Mouse (Mus musculus) embryonic stem cell, embryonic (primary cell): ENCODE data around the gene 1700022I11Rik.

Experiments
- CTCF ChIA-PET, 4 experiments: fragments of 300-600 bp in 2 of 4; fragments of 350-600 bp in 2 of 4; sonication (Branson Sonifier 250); formaldehyde crosslinking; loops; one replicate each; lab custom pipeline; 2022; ENCODE audit warnings: inconsistent platforms in 2 of 4; lab: Charles Lee
- POLR2A ChIA-PET, 4 experiments: fragments of 300-600 bp in 2 of 4; fragments of 350-600 bp in 2 of 4; sonication (Branson Sonifier 250); formaldehyde crosslinking; loops; one replicate each; lab custom pipeline; 2022; ENCODE audit warnings: antibody characterized with exemption in 4 of 4, inconsistent platforms in 1 of 4; lab: Charles Lee

Gene 1700022I11Rik

GRCm38 (mm10) chr4:42961592-42961991 is 7.8 kb upstream of the 1700022I11Rik start:
- ChIA-PET CTCF (interaction anchor here in 3 of 4 experiments (0.6 to 1.6 kb wide), 23 partner anchors 8 to 486 kb away, joined by 3 to 13 read pairs (median 4); partner anchors contain the start of gene Dnajb5 (in 2 of the 3)), POLR2A (interaction anchor here in 3 of 4 experiments (0.6 to 1.2 kb wide), 7 partner anchors 11 to 57 kb away, joined by 3 to 7 read pairs (median 3); partner anchors contain the start of gene Dnajb5 (in 1 of the 3))

- POLR2A ChIA-PET: interaction anchor here in 1 of 4 experiments (1.2 to 4.5 kb wide), 5 partner anchors 9 to 37 kb away, joined by 3 to 30 read pairs (median 4); partner anchors contain the start of gene Vcp
- CTCF ChIA-PET: interaction anchor here (0.7 to 2.6 kb wide), 7 partner anchors 7 to 14 kb away, joined by 3 to 28 read pairs (median 4); partner anchors contain the start of gene Dnajb5 (in 1 of the 4)
These were observed 5.9 kb upstream of the 1700022I11Rik start for GRCm38 (mm10) chr4:42963480-42963879.

GRCm38 (mm10) chr4:42965039-42965719 is 4.2 kb upstream of the 1700022I11Rik start:
- ChIA-PET CTCF (interaction anchor here (0.6 to 2.8 kb wide), 38 partner anchors 8 to 457 kb away, joined by 3 to 28 read pairs (median 4); partner anchors contain the start of genes Dnajb5 (in 3 of the 4), Fam214b (in 1 of the 4) and Vcp (in 1 of the 4)), POLR2A (interaction anchor here in 3 of 4 experiments (0.7 to 4.5 kb wide), 12 partner anchors 9 to 88 kb away, joined by 3 to 30 read pairs (median 4); partner anchors contain the start of genes Dnajb5 (in 2 of the 3) and Stoml2 (in 1 of the 3))

DNA sequence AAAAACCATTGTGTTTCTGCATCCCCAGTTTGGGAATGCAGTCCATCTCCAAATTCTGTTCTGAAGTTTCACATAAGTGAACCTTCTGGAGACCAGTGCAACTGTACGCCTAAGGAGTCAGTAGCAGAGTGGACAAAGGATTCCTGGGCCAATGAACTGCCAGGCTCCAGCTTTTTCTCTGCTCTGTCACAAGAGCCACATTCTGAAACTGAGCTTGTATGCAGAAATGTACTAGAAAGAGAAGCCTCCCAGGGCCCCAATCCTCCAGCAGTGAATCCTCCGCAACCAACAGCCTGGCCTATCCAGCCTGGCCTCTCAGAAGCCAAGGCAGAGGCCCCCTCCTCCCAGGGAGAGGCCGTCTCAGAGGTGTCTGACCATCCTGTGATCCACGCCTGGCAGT is 3.5 kb downstream of the 1700022I11Rik start:
- ChIA-PET CTCF (interaction anchor here in 3 of 4 experiments (0.6 to 1.4 kb wide), 4 partner anchors 7 to 172 kb away, joined by 3 to 4 read pairs (median 4); no protein-coding TSS in a partner anchor), POLR2A (interaction anchor here in 2 of 4 experiments (0.6 to 5.8 kb wide), 7 partner anchors 8 to 100 kb away, joined by 3 to 30 read pairs (median 7); partner anchors contain the start of gene Dnajb5 (in 1 of the 2))

DNA sequence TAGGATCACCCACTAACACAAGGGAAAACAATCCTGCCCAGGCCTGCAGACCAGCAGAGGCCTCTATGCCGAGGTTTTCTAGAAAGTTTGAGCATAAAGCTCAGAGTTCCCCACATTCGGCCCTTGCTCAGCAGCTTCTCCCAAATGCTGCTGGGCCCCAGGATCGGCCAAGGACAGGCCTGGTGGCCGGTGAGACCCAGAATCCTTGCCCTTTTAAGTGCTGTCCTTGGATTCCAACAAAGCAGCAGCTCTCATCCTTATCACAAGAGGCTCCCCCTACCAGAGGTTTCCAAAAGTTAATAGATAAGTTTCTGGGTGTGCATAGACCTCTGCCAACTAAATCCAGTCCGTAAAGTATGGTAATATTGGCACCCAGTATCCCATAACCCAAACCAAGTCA is 4.5 kb downstream of the 1700022I11Rik start:
- ChIA-PET CTCF (interaction anchor here in 2 of 4 experiments (1.4 to 3.4 kb wide), 2 partner anchors 8 to 20 kb away, joined by 4 to 8 read pairs; no protein-coding TSS in a partner anchor), POLR2A (interaction anchor here in 2 of 4 experiments (0.6 to 5.8 kb wide), 8 partner anchors 9 to 604 kb away, joined by 3 to 30 read pairs (median 6); partner anchors contain the start of gene Dnajb5 (in 1 of the 2))

GRCm38 (mm10) chr4:42978062-42978461 is 8.7 kb downstream of the 1700022I11Rik start:
- ChIA-PET CTCF (interaction anchor here (0.5 to 1.6 kb wide), 19 partner anchors 8 to 817 kb away, joined by 3 to 9 read pairs (median 3); partner anchors contain the start of gene Vcp (in 1 of the 4)), POLR2A (interaction anchor here in 2 of 4 experiments (0.7 to 5.4 kb wide), 8 partner anchors 10 to 552 kb away, joined by 3 to 24 read pairs (median 4); partner anchors contain the start of gene Vcp (in 1 of the 2))

GRCm38 (mm10) chr4:42980467-42980866 is 11.1 kb downstream of the 1700022I11Rik start:
- ChIA-PET POLR2A (interaction anchor here in 2 of 4 experiments (1.2 to 3.7 kb wide), 4 partner anchors 14 to 20 kb away, joined by 4 to 20 read pairs (median 12); partner anchors contain the start of gene Vcp (in 2 of the 2)), CTCF (interaction anchor here in 1 of 4 experiments (0.8 to 1.0 kb wide), 2 partner anchors 19 to 27 kb away, joined by 3 read pairs; no protein-coding TSS in a partner anchor)

GRCm38 (mm10) chr4:42988296-42988695 is 18.9 kb downstream of the 1700022I11Rik start:
- ChIA-PET CTCF (interaction anchor here in 1 of 4 experiments (0.6 kb wide), 1 partner anchor 62 kb away, joined by 3 read pairs; no protein-coding TSS in a partner anchor), POLR2A (interaction anchor here in 2 of 4 experiments (1.5 to 6.3 kb wide), 6 partner anchors 11 to 43 kb away, joined by 4 to 57 read pairs (median 20); partner anchors contain the start of genes Vcp (in 2 of the 2) and Stoml2 (in 1 of the 2))

- CTCF ChIA-PET: interaction anchor here in 2 of 4 experiments (1.0 to 1.4 kb wide), 3 partner anchors 12 to 23 kb away, joined by 3 to 4 read pairs (median 3); partner anchors contain the start of gene Fancg (in 1 of the 2)
These were observed 28.6 kb downstream of the 1700022I11Rik start for GRCm38 (mm10) chr4:42998022-42998421.

DNA sequence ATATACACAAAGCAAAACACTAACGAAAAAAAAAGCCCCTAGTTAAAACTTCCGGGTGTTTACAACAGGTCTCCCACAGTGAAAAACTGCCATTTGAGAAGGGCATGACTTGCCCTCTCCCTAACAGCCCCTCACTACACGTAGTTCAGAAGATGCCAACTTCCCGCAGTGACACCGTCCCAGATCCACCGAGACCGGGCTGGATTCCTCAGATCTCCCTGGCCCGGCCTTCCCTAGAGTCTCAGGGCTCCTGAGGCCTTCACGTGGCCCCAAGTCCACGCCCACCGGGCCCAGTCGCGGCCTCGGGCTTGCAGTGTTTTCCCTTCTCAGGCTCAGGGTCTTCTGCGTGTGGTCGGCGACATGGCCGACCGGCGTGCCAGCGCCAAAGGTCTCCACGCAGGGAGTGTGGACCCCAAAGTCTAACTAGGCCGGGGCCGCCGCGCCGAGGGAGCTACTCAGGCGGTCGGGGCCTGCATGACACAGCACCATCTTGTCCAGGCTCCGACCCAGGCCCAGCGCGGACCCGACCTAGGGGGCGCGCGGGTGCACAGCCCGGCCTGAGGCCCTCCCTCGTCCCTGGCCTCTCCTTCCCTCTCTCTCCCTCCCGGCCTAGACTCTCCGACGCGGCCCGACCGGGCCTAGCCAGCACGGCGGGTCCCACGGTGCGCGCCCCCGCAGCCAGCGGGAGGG is 30.2 kb downstream of the 1700022I11Rik start:
- CTCF ChIA-PET: interaction anchor here in 3 of 4 experiments (0.8 to 1.9 kb wide), 6 partner anchors 19 to 48 kb away, joined by 3 to 7 read pairs (median 3); partner anchors contain the start of gene Pigo (in 1 of the 3)
- POLR2A ChIA-PET: interaction anchor here (0.5 to 5.1 kb wide), 54 partner anchors 10 to 1875 kb away, joined by 3 to 73 read pairs (median 6); partner anchors contain the start of genes Dnajb5 (in 3 of the 4), Pigo (in 3 of the 4), Ccdc107 (in 2 of the 4) and Fancg (in 2 of the 4)

More at GRCm38 (mm10) chr4:42998022-42998421, 28.6 kb downstream of the 1700022I11Rik start:
- POLR2A ChIA-PET: interaction anchor here in 3 of 4 experiments (0.7 to 4.6 kb wide), 20 partner anchors 9 to 1874 kb away, joined by 3 to 73 read pairs (median 6); partner anchors contain the start of genes Fancg (in 2 of the 3), Fam214b (in 1 of the 3), Nol6 (in 1 of the 3) and Pigo (in 1 of the 3)

DNA sequence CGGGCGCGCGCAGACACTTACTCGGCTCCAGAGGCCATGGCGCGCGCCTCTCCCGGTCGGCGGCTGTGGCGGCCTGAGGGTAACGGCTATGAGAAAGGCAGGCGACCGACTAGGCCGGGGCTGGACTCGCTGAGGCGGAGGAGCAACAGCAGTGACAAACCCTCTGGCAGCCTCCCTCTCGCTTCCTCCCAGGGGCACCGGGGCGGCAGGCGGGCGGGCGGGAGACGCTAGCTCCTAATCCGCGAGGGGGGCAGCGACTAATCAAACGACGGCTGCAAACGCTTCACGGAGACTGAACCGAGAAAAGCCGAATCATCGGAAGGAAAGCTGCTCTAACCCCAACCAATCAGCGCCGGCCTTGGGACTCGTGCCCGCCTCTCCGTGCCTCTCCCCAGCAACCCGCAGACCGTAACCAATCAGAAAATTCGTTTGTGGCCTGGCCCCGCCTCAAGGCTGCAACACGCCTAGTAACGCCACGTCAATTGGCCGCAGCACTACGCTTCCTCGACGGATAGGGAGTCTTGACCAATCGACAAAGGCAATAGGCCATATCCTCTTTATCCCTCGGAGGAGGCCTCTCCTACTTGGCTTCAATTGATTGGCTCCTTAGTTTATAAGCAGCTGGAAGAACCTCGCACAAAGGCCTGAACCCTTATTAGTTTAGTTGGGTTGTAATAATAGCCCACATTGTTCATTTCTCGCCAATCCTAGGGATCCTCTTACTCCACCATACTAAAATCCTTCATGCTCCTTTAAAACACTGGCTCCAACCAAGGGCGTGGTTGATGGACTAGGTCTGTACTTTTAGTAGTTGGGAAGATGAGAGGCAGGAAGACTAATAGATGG is 31.0 kb downstream of the 1700022I11Rik start, which contains the start of gene Vcp:
Vcp (minus strand) TSS at position 367 of the 846 bp plus-strand sequence.
- ChIA-PET POLR2A (interaction anchor here (0.5 to 5.1 kb wide), 62 partner anchors 9 to 1279 kb away, joined by 3 to 73 read pairs (median 5); partner anchors contain the start of genes Dnajb5 (in 3 of the 4), Fancg (in 3 of the 4), Pigo (in 3 of the 4) and Ccdc107 (in 2 of the 4)), CTCF (interaction anchor here in 3 of 4 experiments (0.5 to 1.9 kb wide), 12 partner anchors 17 to 527 kb away, joined by 3 to 9 read pairs (median 4); partner anchors contain the start of gene Pigo (in 1 of the 3))

- POLR2A ChIA-PET: interaction anchor here in 3 of 4 experiments (1.1 to 5.1 kb wide), 14 partner anchors 9 to 558 kb away, joined by 3 to 73 read pairs (median 18); partner anchors contain the start of genes Pigo (in 2 of the 3), Stoml2 (in 2 of the 3), Dnajb5 (in 1 of the 3) and Fancg (in 1 of the 3)
- CTCF ChIA-PET: interaction anchor here in 2 of 4 experiments (0.6 to 1.5 kb wide), 4 partner anchors 22 to 527 kb away, joined by 3 to 7 read pairs (median 4); partner anchors contain the start of gene Pigo (in 1 of the 2)
These were observed 31.9 kb downstream of the 1700022I11Rik start for GRCm38 (mm10) chr4:43001272-43001671.

GRCm38 (mm10) chr4:43002756-43003439 is 33.5 kb downstream of the 1700022I11Rik start:
- ChIA-PET CTCF (interaction anchor here in 2 of 4 experiments (0.6 to 2.8 kb wide), 5 partner anchors 18 to 1451 kb away, joined by 3 to 17 read pairs (median 4); no protein-coding TSS in a partner anchor), POLR2A (interaction anchor here in 2 of 4 experiments (0.7 to 5.1 kb wide), 12 partner anchors 12 to 559 kb away, joined by 3 to 38 read pairs (median 4); partner anchors contain the start of genes Stoml2 (in 2 of the 2), Creb3 (in 1 of the 2), Pigo (in 1 of the 2) and Tln1 (in 1 of the 2))

- POLR2A ChIA-PET: interaction anchor here in 2 of 4 experiments (0.5 to 3.3 kb wide), 13 partner anchors 10 to 529 kb away, joined by 3 to 15 read pairs (median 5); partner anchors contain the start of genes Pigo (in 2 of the 2) and Stoml2 (in 2 of the 2)
- CTCF ChIA-PET: interaction anchor here (0.6 to 2.8 kb wide), 16 partner anchors 10 to 495 kb away, joined by 3 to 17 read pairs (median 4); partner anchors contain the start of genes Pigo (in 2 of the 4), Arhgef39 (in 1 of the 4) and Stoml2 (in 1 of the 4)
These were observed 35.5 kb downstream of the 1700022I11Rik start for GRCm38 (mm10) chr4:43004951-43005350.
